Mouse (Mus musculus) MEL (cell line): ENCODE measurements around the gene Tnfsf12. TPM values are rescaled to one million over a fixed set of nuclear protein-coding genes. Genes with fewer than 3 reads are reported as not detected.

Experiments used
- DNase-seq: peaks from one replicate; pipeline ENCODE4 v3.0.0; 2011; ENCODE audit warnings: low read depth, low spot score
- H3K27ac ChIP-seq: 2 replicates; pipeline ENCODE4 v1.5.1; 2012; ENCODE audit warnings: low read depth, mild to moderate bottlenecking, control low read depth, low read length, moderate library complexity; ENCODE audit not compliant: control insufficient read depth
- H3K27me3 ChIP-seq, 2 experiments: fragments of 150-350 bp in 1 of 2; sonication (generic) in 1 of 2; 2 replicates each; pipeline ENCODE4 v1.6.1; 2012; ENCODE audit warnings: low read length in 2 of 2, mild to moderate bottlenecking in 2 of 2, improper control_type of control experiment in 1 of 2, moderate library complexity in 1 of 2; ENCODE audit not compliant: insufficient read depth in 2 of 2, control insufficient read depth in 1 of 2
- H3K36me3 ChIP-seq, 2 experiments: 2 replicates each; pipeline ENCODE4 v1.6.1; 2012 to 2014; ENCODE audit warnings: low read length in 2 of 2, improper control_type of control experiment in 1 of 2, inconsistent platforms in 1 of 2, mild to moderate bottlenecking in 1 of 2; ENCODE audit not compliant: insufficient read depth in 2 of 2, control insufficient read depth in 1 of 2
- H3K4me1 ChIP-seq, 2 experiments: fragments of 150-350 bp in 1 of 2; sonication (generic) in 1 of 2; 2 replicates each; pipeline ENCODE4 v1.6.1; 2012; ENCODE audit warnings: low read length in 2 of 2, improper control_type of control experiment in 1 of 2, mild to moderate bottlenecking in 1 of 2; ENCODE audit not compliant: insufficient read depth in 2 of 2, control insufficient read depth in 1 of 2
- H3K4me3 ChIP-seq, 2 experiments: fragments of 150-350 bp in 1 of 2; sonication (generic) in 1 of 2; 2 replicates each; pipeline ENCODE4 v1.5.1; 2012; ENCODE audit warnings: low read depth in 2 of 2, low read length in 2 of 2, mild to moderate bottlenecking in 2 of 2, moderate library complexity in 2 of 2, control low read depth in 1 of 2, improper control_type of control experiment in 1 of 2; ENCODE audit not compliant: control insufficient read depth in 1 of 2, insufficient read depth in 1 of 2
- H3K79me2 ChIP-seq: 2 replicates; pipeline ENCODE4 v1.6.1; 2012; ENCODE audit warnings: mild to moderate bottlenecking, low read length, moderate library complexity; ENCODE audit not compliant: control insufficient read depth, poor library complexity, insufficient read depth
- H3K9ac ChIP-seq: 2 replicates; pipeline ENCODE4 v1.6.1; 2012; ENCODE audit warnings: low read depth, mild to moderate bottlenecking, control low read depth, low read length, moderate library complexity; ENCODE audit not compliant: control insufficient read depth, poor library complexity, severe bottlenecking
- H3K9me3 ChIP-seq: fragments of 150-350 bp; sonication (generic); replicated peaks from 2 replicates; pipeline ENCODE4 v1.6.1; 2012; ENCODE audit warnings: mild to moderate bottlenecking, low read length, improper control_type of control experiment, moderate library complexity; ENCODE audit not compliant: insufficient read depth
- BHLHE40 ChIP-seq: IDR thresholded peaks from 2 replicates; pipeline ENCODE4 v1.6.1; 2012; ENCODE audit warnings: low read depth, mild to moderate bottlenecking, inconsistent platforms, low read length, improper control_type of control experiment, borderline replicate concordance
- CHD1 ChIP-seq: IDR thresholded peaks from 2 replicates; pipeline ENCODE4 v1.6.1; 2012; ENCODE audit warnings: low read depth, mild to moderate bottlenecking, inconsistent platforms, low read length, improper control_type of control experiment
- CHD2 ChIP-seq: IDR thresholded peaks from 2 replicates; pipeline ENCODE4 v1.6.1; 2011; ENCODE audit warnings: low read length, improper control_type of control experiment
- CTCF ChIP-seq, 3 experiments: IDR thresholded peaks in 2 of 3; conservative IDR thresholded peaks in 1 of 3; 2 replicates each; pipeline ENCODE4 v1.5.1; 2011 to 2012; ENCODE audit warnings: low read length in 3 of 3, low read depth in 2 of 3, mild to moderate bottlenecking in 2 of 3, improper control_type of control experiment in 1 of 3, inconsistent platforms in 1 of 3, mixed read lengths in 1 of 3, moderate library complexity in 1 of 3; ENCODE audit not compliant: control insufficient read depth in 1 of 3, insufficient read depth in 1 of 3, poor library complexity in 1 of 3, severe bottlenecking in 1 of 3
- E2F4 ChIP-seq: IDR thresholded peaks from 2 replicates; pipeline ENCODE4 v1.6.1; 2011; ENCODE audit warnings: low read depth, low read length, improper control_type of control experiment, borderline replicate concordance
- ELF1 ChIP-seq: IDR thresholded peaks from 2 replicates; pipeline ENCODE4 v1.6.1; 2014; ENCODE audit warnings: low read depth, mild to moderate bottlenecking, inconsistent platforms, low read length, improper control_type of control experiment, moderate library complexity
- EP300 ChIP-seq, 2 experiments: IDR thresholded peaks; 2 replicates each; pipeline ENCODE4 v1.6.1; 2011; ENCODE audit warnings: improper control_type of control experiment in 2 of 2, low read length in 2 of 2, low read depth in 1 of 2, mild to moderate bottlenecking in 1 of 2
- ETS1 ChIP-seq: IDR thresholded peaks from 2 replicates; pipeline ENCODE4 v1.6.1; 2012; ENCODE audit warnings: low read depth, mild to moderate bottlenecking, inconsistent platforms, low read length, improper control_type of control experiment, moderate library complexity
- GABPA ChIP-seq: IDR thresholded peaks from 2 replicates; pipeline ENCODE4 v1.6.1; 2012; ENCODE audit warnings: low read depth, mild to moderate bottlenecking, inconsistent platforms, low read length, improper control_type of control experiment, moderate library complexity
- HCFC1 ChIP-seq: IDR thresholded peaks from 2 replicates; pipeline ENCODE4 v1.6.1; 2012; ENCODE audit warnings: low read depth, mild to moderate bottlenecking, inconsistent platforms, low read length, improper control_type of control experiment, moderate library complexity
- JUND ChIP-seq: IDR thresholded peaks from 2 replicates; pipeline ENCODE4 v1.6.1; 2011; ENCODE audit warnings: low read depth, mild to moderate bottlenecking, improper control_type of control experiment, low read length
- KAT2A ChIP-seq: conservative IDR thresholded peaks from 2 replicates; pipeline ENCODE4 v1.6.1; 2012; ENCODE audit warnings: low read depth, low read length, improper control_type of control experiment, inconsistent platforms
- MAFK ChIP-seq: IDR thresholded peaks from 2 replicates; pipeline ENCODE4 v1.6.1; 2011; ENCODE audit warnings: low read depth, mild to moderate bottlenecking, low read length, improper control_type of control experiment, borderline replicate concordance
- MAX ChIP-seq: IDR thresholded peaks from 2 replicates; pipeline ENCODE4 v1.6.1; 2011; ENCODE audit warnings: low read length, improper control_type of control experiment
- MXI1 ChIP-seq: IDR thresholded peaks from 2 replicates; pipeline ENCODE4 v1.6.1; 2011; ENCODE audit warnings: mild to moderate bottlenecking, low read depth, low read length, improper control_type of control experiment
- MYB ChIP-seq: IDR thresholded peaks from 2 replicates; pipeline ENCODE4 v1.6.1; 2011; ENCODE audit warnings: mild to moderate bottlenecking, low read depth, low read length, improper control_type of control experiment
- MYC ChIP-seq: IDR thresholded peaks from 2 replicates; pipeline ENCODE4 v1.6.1; 2011; ENCODE audit warnings: low read depth, mild to moderate bottlenecking, low read length, improper control_type of control experiment, moderate library complexity
- NELFE ChIP-seq: IDR thresholded peaks from 2 replicates; pipeline ENCODE4 v1.6.1; 2011; ENCODE audit warnings: low read depth, low read length, improper control_type of control experiment
- NRF1 ChIP-seq: IDR thresholded peaks from 2 replicates; pipeline ENCODE4 v1.6.1; 2014; ENCODE audit warnings: low read depth, mild to moderate bottlenecking, inconsistent platforms, low read length, improper control_type of control experiment, moderate library complexity; ENCODE audit not compliant: poor library complexity, insufficient read depth, severe bottlenecking
- POLR2A ChIP-seq, 2 experiments: IDR thresholded peaks; 2 replicates each; pipeline ENCODE4 v1.6.1; 2011 to 2012; ENCODE audit warnings: low read length in 2 of 2, mild to moderate bottlenecking in 2 of 2, control low read depth in 1 of 2, improper control_type of control experiment in 1 of 2, low read depth in 1 of 2, moderate library complexity in 1 of 2; ENCODE audit not compliant: control insufficient read depth in 1 of 2, insufficient read depth in 1 of 2, poor library complexity in 1 of 2
- POLR2AphosphoS2 ChIP-seq: IDR thresholded peaks from 2 replicates; pipeline ENCODE4 v1.6.1; 2011; ENCODE audit warnings: low read length, improper control_type of control experiment
- POLR2AphosphoS5 ChIP-seq: IDR thresholded peaks from 2 replicates; pipeline ENCODE4 v1.6.1; 2012; ENCODE audit warnings: low read depth, borderline replicate concordance, mild to moderate bottlenecking, inconsistent platforms, low read length, moderate library complexity, mixed read lengths
- RAD21 ChIP-seq: IDR thresholded peaks from 2 replicates; pipeline ENCODE4 v1.6.1; 2011; ENCODE audit warnings: mild to moderate bottlenecking, low read depth, low read length, improper control_type of control experiment
- SIN3A ChIP-seq: IDR thresholded peaks from 2 replicates; pipeline ENCODE4 v1.6.1; 2012; ENCODE audit warnings: low read length, improper control_type of control experiment, inconsistent platforms
- SMC3 ChIP-seq: IDR thresholded peaks from 2 replicates; pipeline ENCODE4 v1.6.1; 2011; ENCODE audit warnings: low read depth, low read length, improper control_type of control experiment
- TAL1 ChIP-seq: IDR thresholded peaks from 2 replicates; pipeline ENCODE4 v1.6.1; 2012; ENCODE audit warnings: mild to moderate bottlenecking, inconsistent platforms, low read length, moderate library complexity, mixed read lengths
- TBP ChIP-seq: IDR thresholded peaks from 2 replicates; pipeline ENCODE4 v1.8.0; 2011; ENCODE audit warnings: low read depth, low read length, improper control_type of control experiment
- TCF12 ChIP-seq: IDR thresholded peaks from 2 replicates; pipeline ENCODE4 v1.6.1; 2014; ENCODE audit warnings: low read depth, mild to moderate bottlenecking, inconsistent platforms, low read length, improper control_type of control experiment, moderate library complexity
- UBTF ChIP-seq: IDR thresholded peaks from 2 replicates; pipeline ENCODE4 v1.6.1; 2012; ENCODE audit warnings: low read depth, mild to moderate bottlenecking, inconsistent platforms, low read length, improper control_type of control experiment, moderate library complexity, borderline replicate concordance; ENCODE audit not compliant: insufficient read depth
- USF1 ChIP-seq: IDR thresholded peaks from 2 replicates; pipeline ENCODE4 v1.6.1; 2014; ENCODE audit warnings: low read depth, mild to moderate bottlenecking, inconsistent platforms, low read length, improper control_type of control experiment, moderate library complexity
- USF2 ChIP-seq, 2 experiments: IDR thresholded peaks; 2 replicates each; pipeline ENCODE4 v1.6.1; 2011 to 2012; ENCODE audit warnings: improper control_type of control experiment in 2 of 2, low read length in 2 of 2, borderline replicate concordance in 1 of 2, inconsistent platforms in 1 of 2, low read depth in 1 of 2, mild to moderate bottlenecking in 1 of 2; ENCODE audit not compliant: insufficient read depth in 1 of 2
- ZC3H11A ChIP-seq: IDR thresholded peaks from 2 replicates; pipeline ENCODE4 v1.6.1; 2012; ENCODE audit warnings: low read depth, mild to moderate bottlenecking, inconsistent platforms, low read length, improper control_type of control experiment
- ZKSCAN1 ChIP-seq: IDR thresholded peaks from 2 replicates; pipeline ENCODE4 v1.6.1; 2012; ENCODE audit warnings: low read depth, mild to moderate bottlenecking, inconsistent platforms, low read length, improper control_type of control experiment, moderate library complexity
- ZMIZ1 ChIP-seq: IDR thresholded peaks from 2 replicates; pipeline ENCODE4 v1.6.1; 2012; ENCODE audit warnings: low read depth, mild to moderate bottlenecking, inconsistent platforms, low read length, improper control_type of control experiment, moderate library complexity
- ZNF384 ChIP-seq: IDR thresholded peaks from 2 replicates; pipeline ENCODE4 v1.6.1; 2012; ENCODE audit warnings: low read depth, mild to moderate bottlenecking, inconsistent platforms, low read length, improper control_type of control experiment
- polyA plus RNA-seq, 2 experiments: library from polyadenylated mRNA; stranded (reverse) in 1 of 2; unstranded in 1 of 2; fragments of >175 nt in 1 of 2; fragments of >200 nt in 1 of 2; gene quantifications; 2 replicates each; pipeline versions ENCODE4 v1.2.1 to v1.2.4; 2012; ENCODE audit warnings: low replicate concordance in 2 of 2, low read depth in 1 of 2; ENCODE audit not compliant: insufficient read length in 2 of 2, insufficient read depth in 1 of 2, missing spikeins in 1 of 2
- total RNA-seq: library from RNA; depleted of rRNA; stranded (reverse); fragments of 300-350 nt; gene quantifications from 2 replicates; pipeline ENCODE4 v1.2.3, GENCODE M21; 2012

The Tnfsf12 gene
- total and polyA plus RNA-seq, 3 experiments = 0.10 TPM; not detected in 2

DNA sequence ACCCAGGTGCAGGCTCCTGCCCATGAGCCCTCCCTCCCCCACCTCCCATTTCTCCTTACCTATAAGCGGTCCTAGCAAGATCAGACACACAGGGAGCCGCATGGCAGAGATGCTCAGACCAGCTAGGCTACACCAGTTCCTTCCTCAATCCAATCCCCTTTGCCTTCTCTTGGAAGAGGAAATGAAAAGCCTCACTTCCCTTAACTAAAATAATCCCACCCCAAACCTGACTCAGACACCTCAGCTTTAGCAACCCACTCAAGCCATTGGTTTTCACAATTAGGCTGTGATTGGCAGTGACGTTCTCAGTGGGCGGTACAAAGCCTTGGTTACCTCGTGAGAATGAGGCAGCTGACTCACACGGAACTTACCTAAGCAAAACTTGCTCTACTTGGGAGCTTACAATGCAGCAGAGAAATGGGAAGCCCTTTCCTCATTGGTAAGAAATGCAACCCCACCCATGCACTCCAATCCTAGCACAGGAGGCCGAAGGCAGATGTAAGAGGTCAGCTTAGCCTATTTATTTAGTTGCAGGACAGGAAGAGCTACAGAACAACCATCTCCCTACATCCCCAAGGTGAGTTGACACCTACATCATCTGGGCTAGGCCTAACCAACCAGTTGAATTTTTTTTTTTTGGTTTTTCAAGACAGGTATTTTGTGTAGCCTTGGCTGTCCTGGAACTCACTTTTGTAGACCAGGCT, 29.5 kb downstream of the Tnfsf12 start, which contains the start of gene Cd68:
Cd68 (minus strand) TSS at position 193 of the 704 bp plus-strand sequence.
- TF ChIP-seq BHLHE40 (no peak; the same call in 1 of the 2 replicates), MYB (peak; percentile 6), ZC3H11A (no peak), ZMIZ1 (peak; percentile 98), SMC3 (0 out of 2 replicates have a peak, but pooled peaks have one; percentile 18), GABPA (no peak), POLR2AphosphoS5 (peak; percentile 64; the same call in 1 of the 2 replicates), ELF1 (peak; percentile 15; the same call in 1 of the 2 replicates), UBTF (no peak), ZKSCAN1 (no peak), JUND (peak; percentile 27; the same call in 1 of the 2 replicates), ZNF384 (no peak), MAX (peak; percentile 41), HCFC1 (peak; percentile 49), SIN3A (peak; percentile 61), MYC (peak; percentile 89; the same call in 1 of the 2 replicates), NELFE (peak; percentile 20; the same call in 1 of the 2 replicates), RAD21 (no peak), KAT2A (no peak), E2F4 (no peak), CTCF (IDR thresholded peaks at IDR 0.05 in 2 of 3, conservative IDR thresholded peaks at IDR 0.05 in 1 of 3; ENCODE audit: control insufficient read depth in 1 of 3, insufficient read depth in 1 of 3, low read depth in 2 of 3, low read length in 3 of 3, poor library complexity in 1 of 3, severe bottlenecking in 1 of 3) (no peak), TBP (peak; percentile 64; the same call in 1 of the 2 replicates), TAL1 (no peak), EP300 (IDR thresholded peaks at IDR 0.05; ENCODE audit: low read depth in 1 of 2, low read length in 2 of 2) (no peak; a peak in 1 of 4 replicates), MAFK (peak; percentile 72; the same call in 1 of the 2 replicates), POLR2AphosphoS2 (peak; percentile 100), CHD1 (no peak), MXI1 (no peak), TCF12 (0 out of 2 replicates have a peak, but pooled peaks have one; percentile 3), USF1 (peak; percentile 59; the same call in 1 of the 2 replicates), USF2 (IDR thresholded peaks at IDR 0.05; ENCODE audit: borderline replicate concordance in 1 of 2, insufficient read depth in 1 of 2, low read depth in 1 of 2, low read length in 2 of 2) (no peak), CHD2 (peak; percentile 81; the same call in 1 of the 2 replicates), NRF1 (no peak), ETS1 (peak; percentile 33; the same call in 1 of the 2 replicates), POLR2A (IDR thresholded peaks at IDR 0.05; ENCODE audit: control insufficient read depth in 1 of 2, insufficient read depth in 1 of 2, low read depth in 1 of 2, low read length in 2 of 2, poor library complexity in 1 of 2) (peak; percentile 60 to 96)
- no peaks in the 10 kb centered on the region for H3K27me3 ChIP-seq
- peaks cover 4 to 31% of the 10 kb centered on the region in 2 experiments for H3K4me1 ChIP-seq
- peaks cover 13 to 34% of the 10 kb centered on the region in 2 experiments for H3K36me3 ChIP-seq
- no peaks in the 10 kb centered on the region for H3K9me3 ChIP-seq
- H3K27ac ChIP-seq = no peak within 1 kb of the TSS
- no peak within 1 kb of the TSS for H3K4me3 ChIP-seq
- no peak within 1 kb of the TSS for H3K9ac ChIP-seq
- peak; percentile 98 for DNase-seq
- peaks cover 34% of the 10 kb centered on the region for H3K79me2 ChIP-seq
